In genomic region chr9:64114646-64115045, GRCm38 (mm10) we compare ENCODE assay signal across 13 mouse cellular contexts. TPM values are rescaled to one million over a fixed set of nuclear protein-coding genes. Genes with fewer than 3 reads are reported as not detected.
DNase-seq lines count a peak whose midpoint lies in the region; ATAC-seq and TF ChIP-seq lines count a peak whose summit lies in the region.
"Had no signal": no experiment of that assay in that cellular context is flagged by ENCODE, and none has a peak within 500 bp of the region (broad histone marks: within the 10 kb centered on the region; RNA-seq: fewer than 3 reads in every experiment).

No protein-coding gene starts in this region.

- intact Hi-C loops in gastrocnemius, postnatal 36 days (cut with DNase I) = no loop called here

- no peaks in the 10 kb centered on the region for H3K36me3 ChIP-seq in kidney, embryonic 14.5 days (ENCODE audit: control insufficient read depth, insufficient read depth, low read length)
- H3K36me3 ChIP-seq in limb, embryonic 15.5 days = no peaks in the 10 kb centered on the region
- no peaks in the 10 kb centered on the region for H3K36me3 ChIP-seq in midbrain, embryonic 16.5 days (ENCODE audit: control insufficient read depth, insufficient read depth, low read length)
- H3K36me3 ChIP-seq: liver, embryonic 15.5 days; stomach, embryonic 15.5 days had no signal

- H3K27me3 ChIP-seq in kidney, embryonic 14.5 days (ENCODE audit: control insufficient read depth, insufficient read depth, low read length) = no peaks in the 10 kb centered on the region
- H3K27me3 ChIP-seq in limb, embryonic 15.5 days = no peaks in the 10 kb centered on the region
- H3K27me3 ChIP-seq in midbrain, embryonic 16.5 days (ENCODE audit: control insufficient read depth, insufficient read depth, low read depth, low read length) = no peaks in the 10 kb centered on the region
- H3K27me3 ChIP-seq: liver, embryonic 15.5 days; stomach, embryonic 15.5 days had no signal

- no peaks in the 10 kb centered on the region for H3K9me3 ChIP-seq in kidney, embryonic 14.5 days (ENCODE audit: control insufficient read depth, low read length)
- H3K9me3 ChIP-seq in limb, embryonic 15.5 days = no peaks in the 10 kb centered on the region
- no peaks in the 10 kb centered on the region for H3K9me3 ChIP-seq in midbrain, embryonic 16.5 days (replicated peaks; ENCODE audit: control insufficient read depth, low read length, poor library complexity, severe bottlenecking)
- H3K9me3 ChIP-seq: liver, embryonic 15.5 days; stomach, embryonic 15.5 days had no signal

- H3K27ac ChIP-seq in kidney, embryonic 14.5 days (ENCODE audit: low read depth, low read length) = no peak overlapping the region
- peak overlapping the region; percentile 37 for H3K27ac ChIP-seq in embryonic fibroblast, embryonic 13.5 days (ENCODE audit: insufficient read depth, low read length)
- H3K27ac ChIP-seq in limb, embryonic 15.5 days = peak overlapping the region; percentile 23; the same call in 1 of the 2 replicates
- H3K27ac ChIP-seq in midbrain, embryonic 16.5 days (ENCODE audit: low read length) = no peak overlapping the region
- H3K27ac ChIP-seq: liver, embryonic 15.5 days; stomach, embryonic 15.5 days had no signal

- ATAC-seq in kidney, embryonic 14.5 days (ENCODE audit: low FRiP score, low TSS enrichment) = no peak
- ATAC-seq in limb, embryonic 15.5 days (ENCODE audit: insufficient number of reproducible peaks, low FRiP score, low TSS enrichment, low read depth) = 0 out of 2 replicates have a peak, but pooled peaks have one; percentile 52
- no peak for ATAC-seq in midbrain, embryonic 16.5 days

- no peak overlapping the region for H3K9ac ChIP-seq in kidney, embryonic 14.5 days (ENCODE audit: low read depth, low read length)
- H3K9ac ChIP-seq in limb, embryonic 15.5 days = no peak overlapping the region
- H3K9ac ChIP-seq in midbrain, embryonic 16.5 days (ENCODE audit: low read depth, low read length) = no peak overlapping the region
- H3K9ac ChIP-seq: liver, embryonic 15.5 days; stomach, embryonic 15.5 days had no signal

- H3K4me1 ChIP-seq in kidney, embryonic 14.5 days (ENCODE audit: control insufficient read depth, insufficient read depth, low read length) = peaks cover 7% of the 10 kb centered on the region; the same call in 1 of the 2 replicates
- peaks cover 5% of the 10 kb centered on the region; the same call in 1 of the 2 replicates for H3K4me1 ChIP-seq in embryonic fibroblast, embryonic 13.5 days (ENCODE audit: control insufficient read depth, insufficient read depth, low read length)
- H3K4me1 ChIP-seq in limb, embryonic 15.5 days = peaks cover 3% of the 10 kb centered on the region; the same call in 1 of the 2 replicates
- no peaks in the 10 kb centered on the region for H3K4me1 ChIP-seq in midbrain, embryonic 16.5 days (ENCODE audit: control insufficient read depth, insufficient read depth, low read length)
- H3K4me1 ChIP-seq: liver, embryonic 15.5 days had no signal

- TF ChIP-seq POLR2A in embryonic fibroblast, embryonic 13.5 days (IDR thresholded peaks at IDR 0.05; ENCODE audit: low read depth, low read length) = no peak

- H3K4me3 ChIP-seq in kidney, embryonic 14.5 days (ENCODE audit: low read length) = no peak overlapping the region
- H3K4me3 ChIP-seq in embryonic fibroblast, embryonic 13.5 days (ENCODE audit: insufficient read depth, low read length) = no peak overlapping the region
- H3K4me3 ChIP-seq in limb, embryonic 15.5 days = no peak overlapping the region
- H3K4me3 ChIP-seq in midbrain, embryonic 16.5 days (ENCODE audit: low read depth, low read length) = no peak overlapping the region
- H3K4me3 ChIP-seq: erythroblast, embryonic 14.5 days; liver, embryonic 15.5 days; stomach, embryonic 15.5 days had no signal

- DNase-seq in kidney, postnatal 10 days = peak; percentile 41
- DNase-seq in NIH3T3 (ENCODE audit: low read depth) = peak; percentile 79
- DNase-seq in gastrocnemius, adult 18-20 months (ENCODE audit: low spot score) = no peak
- no peak for DNase-seq in gastrocnemius, postnatal 36 days
- DNase-seq: cerebellum, adult 18-20 months; layer of hippocampus, postnatal 36 days had no signal

- no peak overlapping the region for H3K4me2 ChIP-seq in kidney, embryonic 14.5 days (replicated peaks; ENCODE audit: low read depth, low read length)
- H3K4me2 ChIP-seq in limb, embryonic 15.5 days = no peak overlapping the region
- no peak overlapping the region for H3K4me2 ChIP-seq in midbrain, embryonic 16.5 days (ENCODE audit: low read length)
- H3K4me2 ChIP-seq: liver, embryonic 15.5 days; stomach, embryonic 15.5 days had no signal

- no peak for TF ChIP-seq CTCF in embryonic fibroblast, embryonic 13.5 days (IDR thresholded peaks at IDR 0.05; ENCODE audit: borderline replicate concordance, insufficient read depth, low read length)

- 49% methylated on average over 2 of the region's 2 CpGs for WGBS in kidney, embryonic 14.5 days
- WGBS in limb, embryonic 15.5 days = 22% methylated on average over 2 of the region's 2 CpGs
- WGBS in midbrain, embryonic 16.5 days = 55% methylated on average over 2 of the region's 2 CpGs

RNA-seq across cellular contexts. Expression of gene Lctl, which starts 2.3 kb away (rescaled TPM):
- 0.16 and 0.19 TPM in 2 replicates for polyA plus RNA-seq in kidney, embryonic 14.5 days (2014; fragmentation: Nextera tagmentation; extraction: Ambion mirVana)
- polyA plus RNA-seq in embryonic fibroblast, embryonic 13.5 days (2011; ENCODE audit: insufficient read length, low read depth, missing spikeins) = not detected in 2 replicates
- polyA plus RNA-seq in limb, embryonic 15.5 days (2015; fragmentation: Nextera tagmentation; extraction: Ambion mirVana) = 0.13 TPM in 1 of 2 replicates, not detected in the other
- total RNA-seq in gastrocnemius, adult 18-20 months (2021) = under 1 TPM in 1 of 2 experiments, not detected in 1; 0.57 TPM
- not detected for total RNA-seq in gastrocnemius, postnatal 36 days (2021)
- not detected in 2 replicates for polyA plus RNA-seq in midbrain, embryonic 16.5 days (2015; fragmentation: Nextera tagmentation; extraction: Ambion mirVana)
- total RNA-seq: layer of hippocampus, postnatal 36 days had no signal
- polyA plus RNA-seq: erythroblast, embryonic 14.5 days; liver, embryonic 15.5 days; stomach, embryonic 15.5 days had no signal

RNA-seq across cellular contexts. Expression of gene Zwilch, which starts 58.3 kb away (rescaled TPM):
- 17.3 and 34.4 TPM in 2 replicates for polyA plus RNA-seq in kidney, embryonic 14.5 days (2014; fragmentation: Nextera tagmentation; extraction: Ambion mirVana)
- polyA plus RNA-seq in embryonic fibroblast, embryonic 13.5 days (2011; ENCODE audit: insufficient read length, low read depth, missing spikeins) = 26.9 and 39.7 TPM in 2 replicates
- 17.1 and 17.3 TPM in 2 replicates for polyA plus RNA-seq in limb, embryonic 15.5 days (2015; fragmentation: Nextera tagmentation; extraction: Ambion mirVana)
- total RNA-seq in gastrocnemius, adult 18-20 months (2021) = under 1 TPM; 0.43 to 0.62 TPM
- under 1 TPM; 0.52 to 0.79 TPM for total RNA-seq in gastrocnemius, postnatal 36 days (2021)
- polyA plus RNA-seq in midbrain, embryonic 16.5 days (2015; fragmentation: Nextera tagmentation; extraction: Ambion mirVana) = 4.5 and 5.1 TPM in 2 replicates

RNA-seq across cellular contexts. Expression of gene Rpl4, which starts 58.5 kb away (rescaled TPM):
- polyA plus RNA-seq in kidney, embryonic 14.5 days (2014; fragmentation: Nextera tagmentation; extraction: Ambion mirVana) = 1,389 and 1,446 TPM in 2 replicates
- 1,951 and 2,046 TPM in 2 replicates for polyA plus RNA-seq in embryonic fibroblast, embryonic 13.5 days (2011; ENCODE audit: insufficient read length, low read depth, missing spikeins)
- 1,189 and 1,208 TPM in 2 replicates for polyA plus RNA-seq in limb, embryonic 15.5 days (2015; fragmentation: Nextera tagmentation; extraction: Ambion mirVana)
- total RNA-seq in gastrocnemius, adult 18-20 months (2021) = 100 to 1,000 TPM; 623 to 643 TPM
- total RNA-seq in gastrocnemius, postnatal 36 days (2021) = 100 to 1,000 TPM; 436 to 550 TPM
- polyA plus RNA-seq in midbrain, embryonic 16.5 days (2015; fragmentation: Nextera tagmentation; extraction: Ambion mirVana) = 564 and 570 TPM in 2 replicates

Comparison
In these comparisons a context has a peak if more than half of its experiments do, and no peak if none do; other contexts are left out.
1. DNase-seq: peak in kidney, postnatal 10 days (single experiment) and NIH3T3 (single experiment); none in gastrocnemius, adult 18-20 months (single experiment) and gastrocnemius, postnatal 36 days (0 of 2).
2. H3K27ac ChIP-seq: peak in embryonic fibroblast, embryonic 13.5 days (single experiment) and limb, embryonic 15.5 days (single experiment); none in kidney, embryonic 14.5 days (single experiment) and midbrain, embryonic 16.5 days (single experiment).